Comparison of ENCODE assay signal across 28 mouse cellular contexts in the genomic region with DNA sequence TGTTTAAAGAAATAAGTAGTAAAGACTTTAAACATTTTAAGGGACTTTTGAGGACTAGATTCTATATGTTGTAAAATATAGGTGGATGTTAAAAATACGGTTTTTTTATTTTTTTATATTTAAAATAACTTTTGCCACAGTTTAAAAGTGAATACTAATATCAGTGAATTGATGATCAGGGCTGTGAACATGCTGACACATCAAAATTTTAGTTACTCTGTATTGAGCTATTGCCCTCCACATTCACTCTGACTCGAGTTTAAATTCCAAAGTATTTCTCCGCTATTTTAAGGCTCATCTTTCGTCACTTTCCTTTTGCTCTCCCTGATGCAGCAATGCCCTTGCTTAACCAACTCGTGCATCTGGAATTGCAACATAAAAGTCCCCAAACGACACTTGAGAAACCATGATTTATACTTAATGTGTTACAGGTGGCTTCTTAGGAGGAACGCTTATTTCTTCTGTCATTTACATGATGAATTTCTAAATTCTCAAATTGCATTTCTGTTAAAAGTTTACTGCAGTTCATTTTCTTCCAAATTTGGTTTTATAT. TPM values are rescaled to one million over a fixed set of nuclear protein-coding genes. Genes with fewer than 3 reads are reported as not detected.
DNase-seq lines count a peak whose midpoint lies in the region; ATAC-seq lines count a peak whose summit lies in the region.
"Had no signal": no experiment of that assay in that cellular context is flagged by ENCODE, and none has a peak within 500 bp of the region (broad histone marks: within the 10 kb centered on the region; RNA-seq: fewer than 3 reads in every experiment).

No protein-coding gene starts in this region.

- no peak overlapping the region for H3K4me3 ChIP-seq in embryonic facial prominence, embryonic 14.5 days (ENCODE audit: low read depth, low read length)
- H3K4me3 ChIP-seq: heart, embryonic 13.5 days; limb, embryonic 13.5 days; liver, embryonic 15.5 days; neural tube, embryonic 13.5 days had no signal

- no peak for ATAC-seq in embryonic facial prominence, embryonic 14.5 days (ENCODE audit: low read depth)
- ATAC-seq: Patski had no signal

- no peaks in the 10 kb centered on the region for H3K9me3 ChIP-seq in embryonic facial prominence, embryonic 14.5 days (ENCODE audit: control insufficient read depth, low read length)
- H3K9me3 ChIP-seq: heart, embryonic 13.5 days; limb, embryonic 13.5 days; liver, embryonic 15.5 days; neural tube, embryonic 13.5 days had no signal

- no peaks in the 10 kb centered on the region for H3K27me3 ChIP-seq in embryonic facial prominence, embryonic 14.5 days (replicated peaks; ENCODE audit: control insufficient read depth, insufficient read depth, low read length)
- H3K27me3 ChIP-seq: heart, embryonic 13.5 days; limb, embryonic 13.5 days; liver, embryonic 15.5 days; neural tube, embryonic 13.5 days; Patski had no signal

- H3K4me1 ChIP-seq in embryonic facial prominence, embryonic 14.5 days (ENCODE audit: control insufficient read depth, insufficient read depth, low read length): no peaks in the 10 kb centered on the region
- H3K4me1 ChIP-seq: heart, embryonic 13.5 days; limb, embryonic 13.5 days; liver, embryonic 15.5 days; neural tube, embryonic 13.5 days had no signal

- DNase-seq in adrenal gland, postnatal 14 days: peak; percentile 22
- no peak for DNase-seq in adrenal gland, adult 18-20 months (ENCODE audit: low spot score in 2 of 2)
- DNase-seq in lung, postnatal 14 days: peak; percentile 16
- DNase-seq in lung, postnatal 4 days: no peak
- peak; percentile 63 for DNase-seq in embryonic facial prominence, embryonic 14.5 days (ENCODE audit: low spot score)
- peak; percentile 26 for DNase-seq in mesoderm, embryonic 11.5 days (ENCODE audit: low read depth, low spot score)
- DNase-seq in gastrocnemius, postnatal 10 days: no peak
- no peak for DNase-seq in kidney, adult 18-20 months
- DNase-seq: B cell, adult 2 months; cerebellum, adult 9-10 months; heart, adult 11 months; heart, postnatal 36 days; kidney, adult 9 months; kidney, postnatal 25 days; midbrain, embryonic 14.5 days; right cerebral cortex, adult 18-20 months; thymus, postnatal 14 days had no signal

- no peak overlapping the region for H3K27ac ChIP-seq in embryonic facial prominence, embryonic 14.5 days (replicated peaks; ENCODE audit: low read depth, low read length)
- H3K27ac ChIP-seq: heart, embryonic 13.5 days; hindbrain, embryonic 14.5 days; limb, embryonic 13.5 days; liver, embryonic 15.5 days; neural tube, embryonic 13.5 days had no signal

- no peak overlapping the region for H3K4me2 ChIP-seq in embryonic facial prominence, embryonic 14.5 days (ENCODE audit: low read depth, low read length)
- H3K4me2 ChIP-seq: heart, embryonic 13.5 days; hindbrain, embryonic 14.5 days; limb, embryonic 13.5 days; liver, embryonic 15.5 days; neural tube, embryonic 13.5 days had no signal

- no peaks in the 10 kb centered on the region for H3K36me3 ChIP-seq in embryonic facial prominence, embryonic 14.5 days (ENCODE audit: control insufficient read depth, insufficient read depth, low read length)
- H3K36me3 ChIP-seq: heart, embryonic 13.5 days; limb, embryonic 13.5 days; liver, embryonic 15.5 days; neural tube, embryonic 13.5 days had no signal

- 30% methylated on average over 7 of the region's 7 CpGs for WGBS in embryonic facial prominence, embryonic 14.5 days

- no peak overlapping the region for H3K9ac ChIP-seq in embryonic facial prominence, embryonic 14.5 days (ENCODE audit: low read depth, low read length)
- H3K9ac ChIP-seq: heart, embryonic 13.5 days; hindbrain, embryonic 14.5 days; limb, embryonic 13.5 days; liver, embryonic 15.5 days; neural tube, embryonic 13.5 days had no signal

RNA-seq across cellular contexts. Expression of gene 4930522H14Rik, which starts 58.7 kb away (rescaled TPM):
- not detected in 2 replicates for total RNA-seq in adrenal gland, postnatal 14 days (2021)
- total RNA-seq in adrenal gland, adult 18-20 months (2021): not detected
- not detected in 2 replicates for polyA plus RNA-seq in embryonic facial prominence, embryonic 14.5 days (2014; fragmentation: Nextera tagmentation; extraction: Ambion mirVana)
- total RNA-seq in gastrocnemius, postnatal 10 days (2021): not detected
- total RNA-seq: heart, postnatal 36 days; layer of hippocampus, adult 8-10 months had no signal
- polyA plus RNA-seq: cortical plate, adult 2 months; forebrain, embryonic 11.5 days; heart, embryonic 13.5 days; hindbrain, embryonic 14.5 days; intestine, embryonic 14.5 days; limb, embryonic 13.5 days; liver, embryonic 15.5 days; midbrain, embryonic 14.5 days; neural tube, embryonic 13.5 days; Patski; small intestine, adult 2 months had no signal

Comparison
In these comparisons a context has a peak if more than half of its experiments do, and no peak if none do; other contexts are left out.
1. DNase-seq: peak in adrenal gland, postnatal 14 days (single experiment), lung, postnatal 14 days (single experiment), embryonic facial prominence, embryonic 14.5 days (single experiment) and mesoderm, embryonic 11.5 days (single experiment); none in adrenal gland, adult 18-20 months (0 of 2), lung, postnatal 4 days (0 of 2), gastrocnemius, postnatal 10 days (single experiment) and kidney, adult 18-20 months (single experiment).